Mouse (Mus musculus) large intestine, adult 2 months (tissue): Measurements from ENCODE around the gene Col19a1. TPM values are rescaled to one million over a fixed set of nuclear protein-coding genes. Genes with fewer than 3 reads are reported as not detected.

Experiments used
- DNase-seq: peaks from one replicate; pipeline ENCODE4 v3.0.0-alpha.2; 2012; ENCODE audit warnings: low read depth, low spot score
- WGBS: fragments of 180-500 bp; shearing (Covaris S2); methylation state at CpG from one replicate; pipeline ENCODE4 v1.1.7; 2018; 5-methylcytosine and 5-hydroxymethylcytosine counted together
- polyA plus RNA-seq: library from polyadenylated mRNA; depleted of rRNA; stranded (reverse); fragments of >200 nt; gene quantifications from 2 replicates; pipeline ENCODE4 v1.2.3, GENCODE M21; 2012; rRNA removed

Gene Col19a1
- polyA plus RNA-seq, 1 experiment = not detected

DNA sequence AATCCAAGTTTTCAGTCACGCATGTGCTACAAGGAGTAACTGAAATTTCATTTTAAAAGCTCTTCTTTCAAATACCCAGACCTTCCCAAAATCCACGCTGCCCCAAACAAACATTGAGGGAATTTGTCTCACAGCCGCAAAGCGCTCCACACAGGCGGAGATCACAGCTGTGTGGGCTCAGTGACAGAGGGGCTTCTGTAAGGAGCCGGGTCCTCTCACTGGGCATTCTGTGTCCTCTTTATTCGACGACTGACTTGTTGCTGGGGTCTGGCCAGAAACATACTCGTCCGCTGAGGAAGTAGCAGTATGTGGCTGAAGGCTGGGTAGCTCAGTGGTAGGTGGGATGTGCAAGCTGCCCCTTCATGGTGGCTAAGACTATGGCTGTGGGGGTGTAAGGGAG is 342.3 kb downstream of the Col19a1 start:
- no peak for DNase-seq
- WGBS = 70% methylated on average over 10 of the region's 10 CpGs

DNA sequence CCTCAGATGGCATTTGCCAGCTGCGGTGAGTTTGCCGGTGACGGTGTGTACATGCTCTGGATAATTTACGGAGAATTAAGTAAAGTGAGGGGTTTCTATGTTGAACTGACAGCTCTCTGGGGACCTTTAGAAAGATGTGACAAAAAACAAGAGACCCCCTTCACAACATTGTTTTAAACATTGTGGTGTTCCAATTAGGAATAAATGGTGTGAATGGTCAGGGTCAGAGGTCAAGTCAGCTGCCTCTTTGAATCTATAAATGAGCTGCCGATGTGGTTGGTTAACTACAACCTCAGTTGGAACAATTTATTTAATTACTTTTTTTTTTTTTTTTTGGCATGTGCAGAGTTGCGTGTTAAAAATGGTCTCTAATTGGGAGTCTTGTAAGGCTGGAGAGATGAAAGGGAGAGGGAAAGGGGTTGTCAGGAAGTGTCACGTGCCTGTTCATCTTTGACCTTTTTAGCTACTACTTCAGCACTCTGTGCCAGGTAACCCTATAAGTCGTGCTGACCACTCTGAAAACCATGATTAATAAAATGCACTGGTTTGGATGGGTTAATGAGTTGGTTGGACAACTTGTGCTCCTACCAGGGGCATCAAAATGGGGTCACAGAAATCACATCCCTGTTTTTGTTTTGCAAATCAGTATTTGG is 347.1 kb downstream of the Col19a1 start:
- WGBS = 84% methylated on average over 8 of the region's 8 CpGs
- DNase-seq = no peak

DNA sequence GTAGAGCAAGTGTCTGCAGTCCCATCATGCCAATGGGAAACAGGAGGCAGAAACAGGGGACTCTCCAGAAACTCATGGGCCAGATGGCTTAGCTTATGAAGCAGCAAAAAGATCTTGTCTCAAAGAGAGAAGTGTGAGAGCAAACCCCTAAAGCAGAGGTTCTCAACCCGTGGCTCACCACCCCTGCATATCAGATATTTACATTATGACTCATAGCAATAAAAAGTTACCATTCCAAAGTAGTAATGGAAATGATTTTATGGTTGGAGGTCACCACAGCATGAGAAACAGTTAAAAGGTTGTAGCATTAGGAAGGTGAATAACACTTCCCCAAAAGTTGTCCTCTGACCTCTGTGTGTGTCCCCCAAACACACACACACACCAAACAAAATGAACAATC is 350.9 kb downstream of the Col19a1 start:
- 9% methylated on average over 1 of the region's 1 CpGs for WGBS

DNA sequence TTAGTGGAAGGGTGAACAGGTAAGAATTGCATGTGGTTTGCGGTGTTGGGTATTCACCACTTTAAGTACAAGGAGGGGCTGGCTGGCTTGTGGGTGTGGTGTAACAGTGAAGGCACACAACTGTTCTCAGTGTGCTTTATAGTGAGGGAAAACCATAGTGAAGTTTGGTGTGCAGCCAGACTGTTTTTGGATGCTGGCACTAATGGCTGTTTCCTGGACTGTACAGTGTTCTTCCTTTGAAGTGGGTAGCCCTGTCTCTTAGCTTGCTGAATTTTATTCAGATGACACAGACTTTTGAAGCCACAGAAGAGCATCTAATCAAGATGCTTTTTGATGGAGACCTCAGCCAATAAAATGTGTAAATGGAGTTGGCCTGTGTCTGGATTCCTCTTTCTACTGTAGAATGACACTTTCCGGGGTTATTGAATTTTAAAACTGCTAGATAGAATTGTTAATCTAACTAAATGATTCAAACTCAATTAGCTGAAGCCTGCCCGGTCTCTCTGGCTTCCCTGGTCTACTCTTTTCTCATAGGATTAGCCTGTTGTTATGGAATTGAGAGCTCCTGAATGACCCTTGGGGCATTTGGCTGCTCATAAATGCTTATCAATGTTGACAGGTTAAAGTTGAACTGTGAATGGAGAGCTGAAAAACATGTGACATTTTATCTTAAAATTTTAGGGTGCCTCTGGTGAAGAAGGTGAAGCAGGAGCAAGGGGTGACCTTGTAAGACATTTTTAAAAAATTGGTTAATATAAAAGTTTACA is 355.6 kb downstream of the Col19a1 start:
- 47% methylated on average over 3 of the region's 3 CpGs for WGBS

More for the DNA sequence above, 350.9 kb downstream of the Col19a1 start:
- DNase-seq = no peak

DNA sequence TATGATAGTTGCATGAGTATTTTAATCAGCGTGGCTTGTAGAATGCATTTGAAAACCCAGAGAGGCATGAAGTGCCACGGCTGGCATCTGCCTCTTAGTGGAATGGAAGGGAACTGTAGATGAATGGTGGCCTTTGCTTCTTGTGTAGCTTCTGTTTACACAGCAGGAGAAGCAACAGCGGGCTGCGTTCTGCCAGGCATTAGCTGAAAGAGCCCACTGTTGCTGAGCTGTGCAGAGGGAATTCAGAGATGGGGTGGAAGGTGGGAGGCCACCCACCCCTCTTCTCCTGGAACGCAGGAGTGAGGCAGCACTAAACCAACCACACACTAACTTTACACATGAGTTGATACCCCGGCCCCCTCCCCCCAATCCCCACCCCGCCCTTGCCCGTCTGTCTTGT is 356.8 kb downstream of the Col19a1 start:
- 16% methylated on average over 8 of the region's 8 CpGs for WGBS
- DNase-seq = no peak

More for the DNA sequence above, 355.6 kb downstream of the Col19a1 start:
- no peak for DNase-seq

DNA sequence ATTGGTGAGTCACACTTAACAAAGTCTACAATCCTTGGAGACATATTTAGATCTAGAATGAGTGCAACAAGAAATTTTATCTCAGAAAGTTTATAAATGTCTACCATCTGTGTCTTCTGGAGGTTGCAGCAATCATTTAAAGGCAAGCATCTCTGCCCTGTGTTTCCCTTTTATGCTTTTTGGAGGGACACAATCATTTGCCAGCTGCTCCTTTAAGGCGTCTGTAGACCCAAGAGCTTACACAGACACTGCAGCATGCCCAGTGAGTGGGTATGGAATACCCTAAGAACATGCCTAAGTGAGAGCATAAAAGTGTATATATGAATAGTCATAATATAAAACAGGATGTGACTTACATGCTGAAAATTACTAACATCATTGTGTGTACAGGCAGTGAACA is 357.7 kb downstream of the Col19a1 start:
- WGBS = 89% methylated on average over 1 of the region's 1 CpGs
- DNase-seq = no peak

DNA sequence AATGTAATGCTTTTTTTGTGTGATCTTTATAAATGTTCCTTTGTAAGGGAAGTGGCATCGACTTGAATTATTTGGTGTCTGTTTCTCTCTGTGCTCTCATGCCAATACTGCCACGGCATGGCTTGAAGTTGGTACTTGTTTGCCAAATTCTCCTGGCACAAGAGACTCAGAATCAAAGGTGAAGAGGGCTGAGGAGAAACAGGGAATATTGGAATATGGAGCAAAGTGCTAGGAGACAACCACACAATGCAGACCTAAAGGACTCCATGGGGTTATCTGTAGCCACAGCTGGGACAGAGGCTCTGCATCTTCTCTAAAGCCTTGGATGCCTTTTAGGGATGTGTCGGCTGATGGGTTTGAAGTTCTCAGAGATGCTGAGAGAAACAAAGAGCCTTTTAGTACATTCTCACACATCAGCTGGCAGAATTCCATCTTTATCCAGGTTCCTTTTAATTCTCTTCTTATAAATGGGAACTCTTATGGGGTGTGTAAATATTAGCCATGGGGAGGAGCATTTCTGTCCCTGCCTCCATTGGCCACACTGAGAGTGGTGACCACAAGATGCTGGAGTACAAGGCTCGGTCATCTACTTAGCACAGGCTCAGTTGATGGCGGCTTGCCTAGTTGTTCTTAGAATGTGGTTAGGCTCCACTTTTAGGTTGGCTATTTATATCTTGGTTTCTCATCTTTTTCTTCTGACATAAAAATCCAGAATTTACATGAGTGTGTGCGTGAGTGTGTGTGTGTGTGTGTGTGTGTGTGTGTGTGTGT is 360.1 kb downstream of the Col19a1 start:
- WGBS = 75% methylated on average over 6 of the region's 6 CpGs
- DNase-seq = no peak

DNA sequence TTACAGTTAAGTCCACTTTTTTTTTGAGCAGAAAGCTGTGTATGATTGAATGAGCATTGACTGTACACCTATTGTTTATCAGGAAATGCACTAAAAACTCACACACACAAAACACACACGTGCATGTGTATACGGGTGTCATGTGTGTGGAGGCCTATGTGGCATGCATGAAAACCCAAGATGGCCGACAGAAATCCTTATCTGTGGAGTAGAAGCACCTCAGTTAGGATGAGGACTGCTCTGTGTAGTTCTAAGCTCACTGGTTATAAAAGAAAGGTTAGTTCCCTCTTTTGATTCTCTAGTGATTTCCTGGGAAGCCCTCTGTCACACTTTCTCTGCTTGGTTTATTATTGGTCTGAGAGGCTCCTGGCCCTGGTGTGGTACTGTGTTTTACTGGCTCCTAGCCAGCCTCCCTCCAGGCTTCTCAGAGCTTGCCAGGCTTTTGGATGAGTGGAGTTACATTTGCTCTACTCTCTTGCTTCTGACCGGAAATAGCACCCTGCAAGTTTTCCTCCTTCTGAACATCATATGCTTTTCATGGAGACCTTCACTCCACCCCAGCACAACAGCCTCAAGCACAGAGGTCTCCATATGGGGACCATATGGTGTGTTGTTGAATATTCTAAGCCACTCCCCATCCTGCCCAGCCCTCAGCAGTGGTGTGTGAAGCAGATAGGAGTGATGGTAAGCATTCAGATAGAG is 361.3 kb downstream of the Col19a1 start:
- no peak for DNase-seq
- WGBS = 77% methylated on average over 4 of the region's 4 CpGs

DNA sequence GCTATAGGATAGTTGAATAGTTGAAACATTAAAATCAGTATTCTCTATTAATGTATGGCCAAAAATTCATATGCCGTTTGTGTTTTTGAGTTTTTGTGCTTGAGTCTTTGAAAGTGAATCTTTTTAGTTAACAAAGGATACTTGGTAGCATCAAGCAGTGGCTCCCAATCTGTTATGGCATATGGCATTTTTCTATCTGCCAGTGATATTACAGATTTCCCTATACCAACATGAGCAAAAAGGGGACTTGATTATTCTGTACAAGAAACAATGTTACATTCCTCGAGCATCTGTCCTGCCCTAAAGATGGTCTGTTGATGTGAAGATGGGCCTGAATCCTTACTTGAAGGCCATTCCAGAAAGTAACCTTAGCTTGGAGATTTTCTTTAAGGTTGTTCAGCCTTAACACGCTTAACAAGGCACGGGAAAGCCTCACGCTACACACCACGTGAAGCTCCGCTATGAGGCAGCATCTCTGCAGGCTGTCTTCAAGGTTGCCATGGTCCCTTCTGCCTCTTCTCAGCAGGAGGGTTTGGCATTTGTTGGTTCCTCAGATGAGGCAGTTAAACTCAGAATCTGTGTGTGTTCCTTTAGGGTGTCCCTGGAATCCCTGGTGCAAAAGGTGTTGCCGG is 364.2 kb downstream of the Col19a1 start:
- WGBS = 91% methylated on average over 8 of the region's 8 CpGs
- no peak for DNase-seq

DNA sequence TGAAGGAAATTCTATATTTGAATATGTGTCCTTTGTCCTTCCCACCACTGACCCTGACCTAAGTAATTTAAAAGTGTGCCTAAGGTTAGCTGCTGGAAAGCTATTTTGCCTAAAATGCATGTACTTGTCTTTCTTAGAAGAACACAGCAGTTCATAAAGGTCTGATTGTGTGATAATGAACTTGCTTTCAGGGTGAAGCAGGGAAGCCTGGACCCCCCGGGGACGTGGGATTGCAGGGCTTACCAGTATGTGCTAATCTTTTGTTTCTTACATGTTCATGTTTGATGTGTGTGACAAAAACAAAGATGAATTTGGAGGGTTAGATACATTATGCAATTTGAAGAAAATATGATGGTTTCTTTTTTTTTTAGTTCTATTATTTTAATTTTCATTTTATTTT is 365.0 kb downstream of the Col19a1 start:
- DNase-seq = no peak
- WGBS = 91% methylated on average over 2 of the region's 2 CpGs

DNA sequence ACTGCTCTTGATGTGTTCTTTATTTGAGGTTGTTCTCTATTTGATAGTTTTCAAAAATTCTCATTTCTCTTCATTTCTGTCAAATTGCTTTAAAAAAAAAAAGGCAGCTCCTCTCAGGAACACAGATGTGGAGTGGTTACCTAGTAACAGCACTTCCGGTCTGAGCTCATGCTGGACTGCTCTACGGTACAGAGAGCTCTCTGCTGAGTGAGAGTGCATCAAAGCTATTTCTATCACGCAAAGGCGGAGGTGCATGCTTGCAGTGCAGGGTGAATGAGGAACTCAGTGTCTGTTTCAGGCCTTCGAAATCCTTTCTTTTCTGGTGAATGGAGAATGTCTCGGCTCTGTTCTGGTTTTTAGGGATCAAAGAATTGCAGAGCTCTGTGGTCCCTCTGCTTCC is 368.2 kb downstream of the Col19a1 start:
- WGBS = 36% methylated on average over 6 of the region's 6 CpGs
- DNase-seq = no peak

Other genes with a start within 250 kb of the Col19a1 start
- 26.2 and 29.8 TPM in 2 replicates for gene Lmbrd1, start 91.2 kb upstream of the Col19a1 start, polyA plus RNA-seq